Mouse (Mus musculus) CH12F3 (cell line): ENCODE measurements around the gene Ppp1r13b.

Source experiments
- in situ Hi-C: fragments of 300-500 bp; cut with MboI; formaldehyde crosslinking; loops from 2 replicates; pipeline ENCODE4 v1.14.3; 2020; ENCODE audit warnings: low sequenced_read_pairs

Ppp1r13b gene

GRCm38 (mm10) chr12:111920046-111920445 is 12.1 kb upstream of the Ppp1r13b start:
- in situ Hi-C loops: no loop called here

DNA sequence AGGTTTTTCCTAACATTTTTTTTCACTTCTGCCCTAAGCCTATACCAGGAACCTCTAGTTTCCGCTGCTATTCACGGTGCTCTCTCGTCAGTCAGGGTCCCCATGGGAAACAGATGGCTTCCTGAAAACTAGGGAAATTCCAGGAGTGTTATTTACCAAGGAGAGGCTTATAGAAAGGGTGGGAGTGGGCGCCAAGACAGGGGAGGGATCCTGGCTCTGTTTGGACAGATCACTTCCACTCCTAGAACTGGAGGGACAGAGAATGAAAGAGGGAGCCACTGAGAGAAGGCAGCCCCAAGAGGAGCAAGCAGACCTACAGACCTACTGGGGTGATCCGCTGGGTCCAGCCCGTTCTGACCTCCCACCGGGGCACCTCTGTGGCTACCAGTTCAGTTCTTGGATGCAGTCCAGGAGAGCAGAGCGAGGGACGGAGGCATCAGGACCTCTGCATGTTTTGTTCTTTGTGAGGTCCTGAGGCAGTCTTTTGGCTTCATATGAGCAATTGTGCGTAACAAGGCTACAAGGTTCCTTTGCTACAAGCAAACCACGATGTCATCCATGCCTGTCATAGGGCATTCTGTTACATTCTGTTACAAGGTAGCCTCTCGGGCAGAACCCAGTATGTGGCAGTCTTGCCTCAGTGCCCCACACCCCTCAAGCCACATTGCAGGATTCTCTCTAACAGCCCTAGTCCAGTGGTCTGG is 8.8 kb upstream of the Ppp1r13b start:
- in situ Hi-C loops: no loop called here

DNA sequence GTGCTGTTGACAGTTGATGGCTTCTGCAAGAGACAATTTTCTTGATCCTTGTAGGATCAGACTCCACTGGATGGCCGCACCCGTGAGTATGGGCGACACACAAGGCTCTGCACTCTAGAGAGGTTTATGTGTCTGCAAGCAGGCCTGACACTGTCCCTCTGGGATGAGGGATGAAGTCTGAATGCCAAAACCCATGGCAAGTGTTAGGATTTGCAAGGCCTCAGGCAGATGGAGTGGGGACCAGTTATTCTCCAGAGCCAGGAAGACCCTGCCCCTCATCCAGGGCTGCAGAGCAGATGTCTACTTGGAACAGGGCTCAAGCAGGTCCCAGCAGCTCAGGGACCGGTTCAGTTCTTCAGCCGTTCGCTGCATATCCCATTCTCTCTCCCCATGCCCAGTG is 7.9 kb upstream of the Ppp1r13b start:
- in situ Hi-C loops: no loop called here

DNA sequence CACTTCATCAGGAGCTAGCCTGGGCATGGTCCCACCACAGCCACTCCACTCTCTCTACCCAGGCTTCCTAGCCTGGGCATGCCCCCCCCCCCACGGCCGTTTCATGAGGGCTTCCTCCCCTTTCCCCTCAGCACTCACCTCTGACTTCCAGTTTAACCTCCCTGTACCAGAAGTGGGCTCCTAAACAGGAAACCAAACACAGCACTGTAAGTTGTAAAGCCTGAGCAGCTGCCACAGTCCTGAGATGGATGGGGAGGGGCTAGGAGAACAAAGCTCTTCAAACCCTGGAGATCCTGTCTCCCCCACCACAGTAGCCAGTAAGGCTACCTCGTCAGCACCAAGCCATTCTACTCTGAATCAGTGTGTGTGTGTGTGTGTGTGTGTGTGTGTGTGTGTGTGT is 6.1 kb upstream of the Ppp1r13b start:
- in situ Hi-C loops: no loop called here

DNA sequence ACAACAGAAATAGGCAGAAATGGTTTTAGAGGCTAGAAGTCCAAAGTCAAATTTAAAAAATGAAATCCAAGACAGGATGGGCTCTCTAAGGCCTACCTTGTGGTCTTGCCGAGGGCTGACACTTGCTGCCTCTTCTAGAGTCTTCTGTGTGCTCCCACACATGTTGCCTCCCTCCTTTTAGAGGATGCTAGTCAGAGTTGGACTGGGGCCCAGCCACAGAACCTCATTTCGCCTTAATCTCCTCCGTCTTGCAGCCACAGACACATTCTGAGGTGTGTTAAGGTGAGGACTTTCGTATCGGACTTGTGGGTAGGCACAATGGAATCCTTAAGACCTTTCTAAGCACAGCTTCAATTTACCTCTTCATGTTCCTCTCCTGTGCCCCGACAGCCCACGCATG is 4.9 kb upstream of the Ppp1r13b start:
- in situ Hi-C loops: no loop called here

DNA sequence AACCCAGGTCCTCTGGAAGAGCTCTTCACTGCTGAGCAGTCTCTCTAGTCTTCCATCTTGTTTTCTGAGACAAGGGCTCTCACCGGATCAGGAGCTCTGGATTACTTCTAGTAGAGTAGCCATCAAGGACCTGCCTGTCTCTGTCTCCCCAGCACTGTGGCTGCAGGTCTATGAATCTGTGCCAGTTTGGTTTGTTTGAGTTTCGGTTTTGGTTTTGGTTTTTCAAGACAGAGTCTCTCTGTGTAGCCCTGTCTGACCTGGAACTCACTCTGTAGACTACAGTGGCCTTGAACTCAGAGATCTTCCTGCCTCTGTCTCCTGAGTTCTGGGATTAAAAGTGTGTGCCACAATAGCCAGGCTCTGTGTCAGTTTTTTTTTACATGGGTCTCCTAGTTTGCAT is 3.9 kb upstream of the Ppp1r13b start:
- in situ Hi-C loops: no loop called here

GRCm38 (mm10) chr12:111911171-111911760 is 3.4 kb upstream of the Ppp1r13b start:
- in situ Hi-C loops: no loop called here

DNA sequence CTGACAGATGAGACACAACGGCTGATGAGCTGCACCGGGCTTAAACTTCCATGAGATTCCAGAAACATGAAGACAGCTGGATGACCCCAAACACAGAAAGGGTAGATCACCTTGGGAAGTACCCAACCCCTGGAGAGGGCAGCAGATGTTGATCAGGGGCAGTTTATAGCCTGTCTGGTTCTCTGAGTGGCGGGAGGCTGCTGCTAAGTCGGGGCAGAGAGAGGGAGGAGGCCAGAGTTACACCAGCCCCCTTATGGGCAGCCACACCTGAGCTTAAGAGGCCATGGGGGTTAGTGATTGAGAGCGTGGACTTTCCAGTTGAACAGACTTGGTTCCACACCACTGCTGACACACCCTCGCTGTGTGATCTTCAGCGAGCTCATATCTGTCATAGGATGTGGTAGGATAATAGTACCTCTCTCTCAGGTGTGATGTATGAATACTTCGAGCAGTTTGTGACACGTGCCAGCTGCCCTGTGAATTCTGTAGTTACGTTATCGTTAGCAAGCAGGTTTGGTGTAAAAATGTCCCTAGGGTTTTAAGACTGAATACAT is 1.2 kb upstream of the Ppp1r13b start:
- in situ Hi-C loops: no loop called here

GRCm38 (mm10) chr12:111907421-111907891 is 454 bp downstream of the Ppp1r13b start:
- in situ Hi-C loops: no loop called here

GRCm38 (mm10) chr12:111906309-111906875 is 1.5 kb downstream of the Ppp1r13b start:
- in situ Hi-C loops: no loop called here

GRCm38 (mm10) chr12:111902488-111902887 is 5.4 kb downstream of the Ppp1r13b start:
- in situ Hi-C loops: no loop called here

- in situ Hi-C loops: no loop called here
Observed at GRCm38 (mm10) chr12:111901105-111901875, 6.6 kb downstream of the Ppp1r13b start.

DNA sequence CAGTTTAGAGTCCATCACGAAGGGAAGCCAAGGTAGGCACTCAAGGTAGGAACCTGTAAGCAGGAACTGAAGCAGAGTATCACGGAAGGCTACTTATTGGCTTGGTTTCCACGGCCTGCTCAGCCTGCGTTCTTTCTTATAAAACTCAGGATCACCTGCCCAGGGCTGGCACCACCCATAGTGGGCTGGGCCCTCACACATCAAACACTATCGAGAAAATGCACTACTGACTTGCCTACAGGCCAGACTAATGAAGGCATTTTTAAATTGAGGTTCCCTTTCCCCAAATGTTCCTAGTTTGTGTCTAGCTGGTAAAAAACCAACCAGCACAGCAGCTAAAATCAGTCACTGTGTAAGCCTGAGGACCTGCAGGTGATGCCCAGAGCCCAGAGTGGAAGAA is 8.3 kb downstream of the Ppp1r13b start:
- in situ Hi-C loops: no loop called here

GRCm38 (mm10) chr12:111898686-111899085 is 9.2 kb downstream of the Ppp1r13b start:
- in situ Hi-C loops: no loop called here

GRCm38 (mm10) chr12:111896908-111897661 is 10.8 kb downstream of the Ppp1r13b start:
- in situ Hi-C loops: no loop called here

DNA sequence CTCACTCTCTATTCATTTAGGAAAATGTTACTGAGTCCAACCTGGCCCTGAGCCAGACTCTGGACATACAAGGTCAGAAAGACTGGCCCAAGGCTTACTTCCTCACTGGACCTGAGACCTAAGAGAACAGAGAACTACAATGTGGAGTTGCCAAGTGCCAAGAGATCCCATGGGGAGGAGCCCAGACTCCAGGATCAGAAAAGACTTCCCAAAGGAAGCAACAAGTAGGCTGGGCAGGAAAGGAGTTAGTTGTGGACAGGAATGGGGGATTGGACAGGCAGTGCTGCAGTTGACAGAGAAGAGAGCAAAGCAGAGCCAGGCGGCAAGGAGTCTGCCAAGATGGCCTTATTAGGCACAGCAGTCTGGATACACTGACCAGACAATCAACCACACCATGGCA is 13.8 kb downstream of the Ppp1r13b start:
- in situ Hi-C loops: no loop called here

DNA sequence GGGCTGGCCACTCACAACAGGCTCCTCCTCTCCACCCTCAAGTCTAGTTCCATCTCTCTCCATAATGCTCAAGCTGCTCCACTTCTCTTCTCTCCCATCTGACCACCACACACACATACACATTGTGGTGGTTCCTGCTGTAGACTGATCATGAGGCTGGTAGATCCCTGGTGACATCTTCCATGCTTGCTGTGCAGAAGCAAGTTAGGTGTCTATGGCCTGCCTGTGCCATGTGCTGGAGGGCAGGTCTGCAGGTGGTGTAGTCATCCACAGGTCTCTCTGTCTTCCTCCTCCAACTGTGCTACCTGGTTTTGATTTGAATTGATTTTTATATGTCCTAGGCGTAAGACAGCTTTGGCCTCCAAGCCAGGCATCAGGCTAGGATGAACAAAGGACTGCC is 14.9 kb downstream of the Ppp1r13b start:
- in situ Hi-C loops: no loop called here

- in situ Hi-C loops: no loop called here
Observed at GRCm38 (mm10) chr12:111891800-111892199, 16.1 kb downstream of the Ppp1r13b start.

DNA sequence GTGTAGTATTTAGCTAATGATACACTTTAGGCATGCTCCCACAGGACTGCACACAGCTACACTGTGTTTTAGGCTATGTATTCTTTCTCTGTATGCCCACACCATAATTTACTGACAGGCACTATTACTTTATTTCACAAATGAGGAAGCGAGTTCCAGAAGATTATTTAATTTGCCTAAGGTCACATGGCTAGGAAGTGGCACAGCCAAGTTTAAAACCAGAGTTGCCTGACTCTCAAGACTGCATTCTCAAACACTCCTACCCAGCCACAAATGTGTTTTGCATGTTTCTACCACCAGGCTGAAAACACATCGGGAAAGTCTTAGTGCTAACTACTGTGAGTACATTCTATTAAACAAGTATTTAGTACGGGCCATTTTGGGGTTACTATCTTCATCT is 18.7 kb downstream of the Ppp1r13b start:
- in situ Hi-C loops: no loop called here

DNA sequence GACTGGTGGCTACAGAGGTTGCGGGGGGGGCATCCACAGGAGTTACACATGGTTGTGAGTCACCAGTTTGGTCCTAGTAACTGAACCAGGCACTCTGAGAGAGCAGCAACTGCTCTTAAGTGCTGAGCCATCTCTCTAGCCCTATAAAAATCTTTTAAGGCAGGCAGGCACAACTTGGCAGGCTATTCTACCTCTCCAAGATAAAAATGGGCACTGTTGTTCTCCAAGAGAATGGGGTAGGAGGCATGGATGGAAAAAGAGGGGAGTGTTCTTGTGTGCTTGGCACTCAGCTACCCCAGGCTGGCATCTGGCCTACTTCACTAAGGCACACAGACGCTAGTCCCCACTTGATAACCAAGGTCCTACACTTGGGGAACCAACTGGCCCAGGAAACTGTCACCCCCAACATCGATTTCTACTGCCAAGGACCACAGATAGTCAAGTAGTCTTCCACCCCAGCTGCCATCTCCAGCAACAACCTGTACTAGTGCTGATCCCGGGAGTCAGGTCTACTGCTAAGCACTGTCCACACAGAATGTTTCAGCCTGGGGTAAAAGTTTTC is 19.5 kb downstream of the Ppp1r13b start:
- in situ Hi-C loops: no loop called here
